Mouse (Mus musculus) bone marrow macrophage, adult 2 months (primary cell): ENCODE results near the gene Map1b.

Experiments used
- CTCF ChIP-seq: IDR thresholded peaks from 2 replicates; pipeline ENCODE4 v1.5.1; 2012; ENCODE audit warnings: low read depth, mild to moderate bottlenecking, low read length, moderate library complexity
- POLR2A ChIP-seq: IDR thresholded peaks from 2 replicates; pipeline ENCODE4 v1.6.1; 2012; ENCODE audit warnings: mild to moderate bottlenecking, low read depth, low read length, borderline replicate concordance

DNA sequence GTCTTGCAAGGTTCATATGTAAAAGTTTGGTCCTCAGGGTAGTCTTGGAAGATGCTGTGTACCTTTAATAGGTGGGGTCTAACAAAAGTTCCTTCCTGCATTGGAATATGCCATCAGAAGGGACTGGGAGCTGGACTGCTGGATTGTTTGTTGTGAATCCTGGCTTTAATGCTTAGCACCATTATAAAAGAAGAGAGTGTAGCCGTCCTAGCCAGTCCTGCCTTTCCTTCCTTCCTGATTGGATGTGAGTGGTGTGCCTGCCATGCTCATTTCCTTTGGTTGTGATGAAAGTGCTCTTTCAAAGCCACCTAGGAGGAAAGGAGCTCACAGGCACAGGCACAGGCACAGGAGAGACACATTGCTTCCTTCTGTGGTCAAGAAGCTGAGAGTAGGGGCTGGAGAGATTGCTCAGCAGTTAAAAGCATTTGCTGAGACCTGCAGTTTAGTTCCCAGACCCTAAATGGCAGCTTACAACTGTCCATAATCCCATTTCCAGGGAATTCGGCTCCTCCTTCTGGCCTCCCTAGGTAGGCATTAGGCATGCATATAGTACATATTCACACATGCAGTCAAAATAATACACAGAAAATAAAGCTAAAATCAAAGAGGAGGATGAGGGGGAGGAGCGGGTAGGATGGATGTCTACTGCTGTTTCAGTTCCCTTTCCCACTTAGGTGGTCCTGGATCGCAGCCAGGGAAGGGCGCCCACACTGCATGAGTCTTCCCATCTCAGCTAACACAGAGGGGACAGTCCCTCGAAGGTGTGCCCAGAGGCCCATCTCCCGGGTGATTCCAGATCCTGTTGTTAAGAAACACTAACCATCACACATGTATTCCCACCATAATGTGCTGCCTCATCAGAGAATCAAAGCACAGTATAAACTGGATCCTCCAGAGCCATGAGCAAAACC lies 128.2 kb downstream of the Map1b start:
- TF ChIP-seq CTCF: no peak
- no peak for TF ChIP-seq POLR2A
